Mouse (Mus musculus) liver, embryonic 14.5 days (tissue): ENCODE results near the gene Arfgef2. TPM values are rescaled to one million over a fixed set of nuclear protein-coding genes. Genes with fewer than 3 reads are reported as not detected.

Source experiments
- ATAC-seq: fragments of 200-750 bp; cut with Nextera tagmentation; 2 replicates; pipeline ENCODE4 v1.8.0; 2017; ENCODE audit warnings: moderate number of reproducible peaks, mild to moderate bottlenecking, moderate library complexity; ENCODE audit not compliant: insufficient read depth
- DNase-seq, 3 experiments: peaks; one replicate each; pipeline ENCODE4 v3.0.0-alpha.2; 2012 to 2013; ENCODE audit warnings: low read depth in 3 of 3, low spot score in 3 of 3
- H3K27ac ChIP-seq: fragments of 300-500 bp; sonication (generic); 2 replicates; pipeline ENCODE4 v1.5.1; 2014; ENCODE audit warnings: moderate library complexity, mild to moderate bottlenecking, control low read depth, inconsistent platforms
- H3K27me3 ChIP-seq: fragments of 300-500 bp; sonication (generic); 2 replicates; pipeline ENCODE4 v1.6.1; 2014; ENCODE audit warnings: mild to moderate bottlenecking, low read length, moderate library complexity; ENCODE audit not compliant: control insufficient read depth, insufficient read depth
- H3K36me3 ChIP-seq: fragments of 300-500 bp; sonication (generic); replicated peaks from 2 replicates; pipeline ENCODE4 v1.6.1; 2014; ENCODE audit warnings: low read depth; ENCODE audit not compliant: control insufficient read depth, insufficient read depth
- H3K4me1 ChIP-seq, 2 experiments: fragments of 200-500 bp in 1 of 2; fragments of 300-500 bp in 1 of 2; sonication (generic) in 1 of 2; replicated peaks; 2 replicates each; pipeline ENCODE4 v1.6.1; 2012 to 2014; ENCODE audit warnings: antibody characterized with exemption in 1 of 2, inconsistent platforms in 1 of 2, low read length in 1 of 2; ENCODE audit not compliant: control insufficient read depth in 2 of 2, insufficient read depth in 2 of 2
- H3K4me2 ChIP-seq: fragments of 300-500 bp; sonication (generic); 2 replicates; pipeline ENCODE4 v1.6.1; 2014; ENCODE audit warnings: low read depth, mild to moderate bottlenecking, control low read depth, moderate library complexity
- H3K4me3 ChIP-seq, 2 experiments: fragments of 200-500 bp in 1 of 2; fragments of 300-500 bp in 1 of 2; sonication (generic) in 1 of 2; 2 replicates each; pipeline ENCODE4 v1.5.1; 2012 to 2014; ENCODE audit warnings: low read depth in 2 of 2, low read length in 2 of 2, mild to moderate bottlenecking in 2 of 2, control low read depth in 1 of 2, inconsistent platforms in 1 of 2, moderate library complexity in 1 of 2; ENCODE audit not compliant: insufficient read depth in 1 of 2
- H3K9ac ChIP-seq: fragments of 300-500 bp; sonication (generic); replicated peaks from 2 replicates; pipeline ENCODE4 v1.6.1; 2014; ENCODE audit warnings: mild to moderate bottlenecking, control low read depth, moderate library complexity
- H3K9me3 ChIP-seq: fragments of 300-500 bp; sonication (generic); 2 replicates; pipeline ENCODE4 v1.6.1; 2016; ENCODE audit warnings: low read length, mixed read lengths; ENCODE audit not compliant: control insufficient read depth
- CTCF ChIP-seq: IDR thresholded peaks from 2 replicates; pipeline ENCODE4 v1.5.1; 2016; ENCODE audit warnings: antibody characterized with exemption, low read depth, control low read depth
- EP300 ChIP-seq: IDR thresholded peaks from 2 replicates; pipeline ENCODE4 v1.6.1; 2016; ENCODE audit warnings: antibody characterized with exemption, low read depth
- WGBS: fragments of 180-500 bp; shearing (Covaris S2); extraction: QIAGEN DNeasy Blood & Tissue Kit; methylation state at CpG from one replicate; pipeline ENCODE4 v1.1.7; 2014; ENCODE audit not compliant: insufficient replicate concordance; 5-methylcytosine and 5-hydroxymethylcytosine counted together
- polyA plus RNA-seq, 2 experiments: library from polyadenylated mRNA; depleted of rRNA in 1 of 2; stranded (reverse) in 1 of 2; unstranded in 1 of 2; fragments of >200 nt; fragmentation: Nextera tagmentation in 1 of 2; extraction: Ambion mirVana in 1 of 2; gene quantifications; 2 replicates each; pipeline versions ENCODE4 v1.2.1 to v1.2.3; 2012 to 2014

Arfgef2 gene
- polyA plus RNA-seq, 2 experiments = 4.8 to 5.5 TPM

DNA sequence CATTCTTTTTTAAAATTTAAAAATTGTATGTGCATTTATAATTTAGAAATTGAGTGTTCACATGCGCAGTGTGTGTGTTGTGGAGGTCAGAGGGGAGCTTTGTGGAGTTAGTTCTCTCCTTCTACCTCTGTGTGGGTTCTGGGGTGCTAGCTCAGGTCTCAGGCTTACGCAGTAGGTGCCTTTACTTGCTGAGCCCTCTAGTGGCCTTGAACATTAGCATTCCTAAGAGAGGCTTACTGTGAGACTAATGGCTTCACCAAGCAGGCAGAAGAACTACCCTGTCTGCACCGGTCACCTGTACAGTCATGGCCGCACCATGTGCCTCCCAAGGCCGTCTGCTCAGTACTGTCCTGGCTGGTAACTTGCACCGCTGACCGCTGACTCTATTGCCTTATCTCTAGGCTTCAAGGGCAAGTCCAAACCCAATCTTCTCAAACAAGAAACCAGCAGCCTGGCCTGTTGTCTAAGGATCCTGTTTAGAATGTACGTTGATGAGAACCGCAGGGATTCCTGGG, 86.0 kb downstream of the Arfgef2 start:
- ATAC-seq (no peak), DNase-seq (no peak)
- no peak overlapping the region for H3K4me2 ChIP-seq
- 77% methylated on average over 9 of the region's 9 CpGs for WGBS
- no peaks in the 10 kb centered on the region for H3K27me3 ChIP-seq
- no peak for TF ChIP-seq EP300
- 0 out of 2 replicates have a peak, but pooled peaks have one; percentile 21 for TF ChIP-seq CTCF
- no peaks in the 10 kb centered on the region for H3K4me1 ChIP-seq
- H3K36me3 ChIP-seq = peaks cover 11% of the 10 kb centered on the region
- no peak overlapping the region for H3K4me3 ChIP-seq
- H3K9ac ChIP-seq = no peak overlapping the region
- H3K27ac ChIP-seq = no peak overlapping the region
- H3K9me3 ChIP-seq = no peaks in the 10 kb centered on the region

DNA sequence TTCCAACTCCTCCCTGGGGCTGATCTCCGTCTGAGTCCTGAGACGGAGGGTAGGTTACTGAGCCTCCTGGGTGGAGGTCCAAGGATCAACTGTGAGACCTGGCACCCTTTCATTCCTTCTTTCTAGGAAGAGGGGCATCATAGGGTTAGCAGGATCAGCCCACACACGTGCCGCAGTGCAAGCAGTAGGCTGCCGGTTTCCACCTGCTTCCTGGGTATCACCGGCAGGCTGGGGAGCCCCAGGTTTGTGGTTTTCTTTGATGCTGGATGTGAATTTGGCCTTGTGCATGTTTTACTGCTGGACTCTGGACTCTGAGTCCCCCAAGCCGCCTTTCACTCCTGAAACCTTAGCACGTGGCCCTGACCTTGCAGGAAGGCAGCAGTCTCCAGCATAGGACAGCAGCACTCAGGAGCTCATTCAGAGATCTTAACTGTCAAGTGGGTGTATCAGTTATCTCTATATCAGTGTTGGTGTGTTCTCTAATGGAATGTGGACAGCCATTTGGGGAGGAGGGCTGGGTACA, 86.8 kb downstream of the Arfgef2 start:
- 80% methylated on average over 8 of the region's 8 CpGs for WGBS
- Histone ChIP-seq H3K9ac (no peak overlapping the region), H3K36me3 (peaks cover 11% of the 10 kb centered on the region), H3K4me3 (no peak overlapping the region), H3K9me3 (no peaks in the 10 kb centered on the region), H3K4me2 (no peak overlapping the region), H3K27me3 (no peaks in the 10 kb centered on the region), H3K4me1 (no peaks in the 10 kb centered on the region), H3K27ac (no peak overlapping the region)
- ATAC-seq (no peak), DNase-seq (no peak)
- TF ChIP-seq EP300 = no peak
- TF ChIP-seq CTCF = no peak

DNA sequence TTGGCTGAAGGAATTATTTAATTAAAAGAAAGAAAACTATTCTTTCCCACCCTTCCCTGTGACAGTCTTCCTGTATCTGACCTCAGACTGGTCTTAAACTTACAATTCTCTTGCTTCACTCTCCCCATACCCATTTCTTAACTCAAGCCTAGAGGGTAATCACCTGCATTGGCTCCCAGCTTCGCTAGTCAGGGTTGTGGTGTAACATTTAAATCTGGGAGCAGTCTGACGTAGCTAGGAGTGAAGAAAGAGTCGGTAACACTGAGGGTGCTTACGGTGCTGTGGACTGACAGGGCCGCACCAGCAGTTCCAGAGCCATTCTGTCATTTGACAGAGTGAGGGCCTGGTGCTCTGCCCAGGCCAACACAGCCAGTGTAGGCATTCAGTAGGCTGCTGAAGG, 87.6 kb downstream of the Arfgef2 start:
- no peak overlapping the region for H3K4me3 ChIP-seq
- TF ChIP-seq EP300 (no peak), CTCF (no peak)
- H3K4me2 ChIP-seq = no peak overlapping the region
- H3K27me3 ChIP-seq = no peaks in the 10 kb centered on the region
- H3K9me3 ChIP-seq = no peaks in the 10 kb centered on the region
- ATAC-seq (no peak), DNase-seq (no peak)
- no peak overlapping the region for H3K27ac ChIP-seq
- no peaks in the 10 kb centered on the region for H3K4me1 ChIP-seq
- 84% methylated on average over 5 of the region's 5 CpGs for WGBS
- H3K9ac ChIP-seq = no peak overlapping the region
- H3K36me3 ChIP-seq = peaks cover 11% of the 10 kb centered on the region

DNA sequence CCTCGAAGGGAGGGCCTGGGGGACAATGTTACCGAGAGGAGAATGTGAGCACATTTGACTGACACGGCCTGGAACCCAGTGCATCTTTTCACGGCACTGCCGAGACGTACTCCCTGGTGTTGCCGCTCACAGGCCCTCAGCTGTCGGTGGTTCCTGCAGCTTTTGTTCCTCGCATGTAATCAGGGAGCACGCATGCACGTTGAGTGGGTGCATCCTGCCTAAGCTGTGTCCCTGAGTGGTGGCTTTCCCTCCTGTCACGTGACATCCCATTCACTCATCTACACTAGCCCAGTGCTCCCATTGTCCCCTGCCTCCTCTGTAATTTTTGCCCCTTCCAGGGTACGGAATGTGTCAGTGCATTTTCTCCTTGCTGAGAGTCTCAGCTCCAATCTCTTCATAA, 91.0 kb downstream of the Arfgef2 start:
- no peaks in the 10 kb centered on the region for H3K9me3 ChIP-seq
- DNase-seq = no peak
- no peak overlapping the region for H3K9ac ChIP-seq
- H3K4me2 ChIP-seq = no peak overlapping the region
- H3K36me3 ChIP-seq = peaks cover 9% of the 10 kb centered on the region
- no peak overlapping the region for H3K4me3 ChIP-seq
- no peak for ATAC-seq
- no peak overlapping the region for H3K27ac ChIP-seq
- WGBS = 85% methylated on average over 13 of the region's 13 CpGs
- no peaks in the 10 kb centered on the region for H3K4me1 ChIP-seq
- TF ChIP-seq CTCF (no peak), EP300 (no peak)
- no peaks in the 10 kb centered on the region for H3K27me3 ChIP-seq

DNA sequence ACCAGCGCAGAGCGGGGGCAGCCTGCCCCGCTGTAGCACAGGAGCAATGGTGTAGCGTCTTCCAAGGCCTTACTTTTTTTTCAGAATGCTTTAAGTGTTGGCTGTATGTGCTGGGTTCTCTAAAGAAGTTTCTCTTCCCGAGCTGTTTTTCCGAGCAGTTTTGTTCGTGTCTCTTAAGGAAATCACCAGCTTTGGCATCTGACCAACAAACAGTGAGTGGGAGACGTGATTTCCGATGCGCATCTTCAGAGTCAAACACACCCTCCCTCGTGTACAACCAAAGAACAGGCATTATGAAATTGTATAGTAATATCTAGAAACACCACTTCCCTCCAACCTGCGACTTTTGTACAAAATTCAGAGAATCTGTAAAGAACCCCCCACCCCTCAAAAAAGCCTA, 91.6 kb downstream of the Arfgef2 start:
- TF ChIP-seq CTCF (no peak), EP300 (no peak)
- DNase-seq (no peak), ATAC-seq (no peak)
- no peaks in the 10 kb centered on the region for H3K4me1 ChIP-seq
- H3K9me3 ChIP-seq = no peaks in the 10 kb centered on the region
- H3K27me3 ChIP-seq = no peaks in the 10 kb centered on the region
- no peak overlapping the region for H3K9ac ChIP-seq
- H3K4me2 ChIP-seq = no peak overlapping the region
- H3K27ac ChIP-seq = no peak overlapping the region
- no peak overlapping the region for H3K4me3 ChIP-seq
- peaks cover 4% of the 10 kb centered on the region for H3K36me3 ChIP-seq
- 84% methylated on average over 12 of the region's 12 CpGs for WGBS
